Mouse (Mus musculus): ENCODE measurements around the gene Ltbp3. TPM values are rescaled to one million over a fixed set of nuclear protein-coding genes. Genes with fewer than 3 reads are reported as not detected.

Ltbp3 gene
- total and polyA plus RNA-seq, 3 experiments, result 0.51 TPM; not detected in 2

- H3K9ac ChIP-seq (ENCODE audit: insufficient read depth, low read depth), result no peak overlapping the region
- peaks cover 32 to 52% of the 10 kb centered on the region in 2 experiments for H3K4me1 ChIP-seq (ENCODE audit: control insufficient read depth in 1 of 2, insufficient read depth in 2 of 2)
- H3K4me3 ChIP-seq (replicated peaks in 1 of 3; ENCODE audit: low read depth in 2 of 3, low read length in 2 of 3, poor library complexity in 1 of 3), result no peak overlapping the region
- in situ Hi-C loops (cut with MboI; ENCODE audit: low pct_ligation_motif_present, low pct_unique_long_range_greater_than_20kb, low sequenced_read_pairs), result no loop called here
- DNase-seq (ENCODE audit: extremely low read depth), result no peak
- H3K79me2 ChIP-seq (replicated peaks; ENCODE audit: control insufficient read depth, extremely low read depth, insufficient read depth, poor library complexity, severe bottlenecking), result peaks cover 31% of the 10 kb centered on the region
- H3K4me2 ChIP-seq (ENCODE audit: insufficient read depth, low read depth, poor library complexity, severe bottlenecking), result no peak overlapping the region
- H3K9me3 ChIP-seq (replicated peaks; ENCODE audit: low read length), result no peaks in the 10 kb centered on the region
- dilution Hi-C loops (cut with MboI; ENCODE audit: extremely low pct_ligation_motif_present, extremely low pct_unique_long_range_greater_than_20kb, low sequenced_read_pairs), result no loop called here
- no peak for TF ChIP-seq JUND (conservative IDR thresholded peaks at IDR 0.05; ENCODE audit: low read depth, low read length)
- TF ChIP-seq MXI1 (IDR thresholded peaks at IDR 0.05; ENCODE audit: low read depth, low read length), result no peak
- TF ChIP-seq E2F4 (IDR thresholded peaks at IDR 0.05; ENCODE audit: insufficient replicate concordance, low read depth, low read length), result no peak
- TF ChIP-seq JUN (IDR thresholded peaks at IDR 0.05; ENCODE audit: insufficient read depth, low read depth, low read length), result no peak
- TF ChIP-seq ZNF384 (IDR thresholded peaks at IDR 0.05; ENCODE audit: low read depth, low read length), result no peak
- TF ChIP-seq TCF12 (IDR thresholded peaks at IDR 0.05; ENCODE audit: low read depth, low read length), result no peak
- TF ChIP-seq RCOR1 (conservative IDR thresholded peaks at IDR 0.05; ENCODE audit: low read depth, low read length), result no peak
- no peak for TF ChIP-seq POLR2AphosphoS2 (IDR thresholded peaks at IDR 0.05; ENCODE audit: low read depth, low read length)
- no peak for TF ChIP-seq GABPA (IDR thresholded peaks at IDR 0.05; ENCODE audit: insufficient replicate concordance, low read depth, low read length)
- TF ChIP-seq SIN3A (IDR thresholded peaks at IDR 0.05; ENCODE audit: low read length), result no peak
- TF ChIP-seq BHLHE40 (IDR thresholded peaks at IDR 0.05; ENCODE audit: low read depth, low read length), result no peak
- no peak for TF ChIP-seq EP300 (IDR thresholded peaks at IDR 0.05; ENCODE audit: low read length)
- TF ChIP-seq ETS1 (conservative IDR thresholded peaks at IDR 0.05; ENCODE audit: low read depth, low read length), result no peak
- H3K36me3 ChIP-seq (replicated peaks in 1 of 2; ENCODE audit: control insufficient read depth in 1 of 2, insufficient read depth in 1 of 2, low read length in 1 of 2), result peaks cover 35 to 69% of the 10 kb centered on the region in 2 experiments
- no peak overlapping the region for H3K27ac ChIP-seq (ENCODE audit: insufficient read depth, low read depth)
- H3K27me3 ChIP-seq (replicated peaks), result no peaks in the 10 kb centered on the region
Measured at GRCm38 (mm10) chr19:5692086-5692912, 48.4 kb upstream of the Ltbp3 start.

GRCm38 (mm10) chr19:5692913-5693396, 47.7 kb upstream of the Ltbp3 start:
- Histone ChIP-seq H3K4me2 (ENCODE audit: insufficient read depth, low read depth, poor library complexity, severe bottlenecking) (no peak overlapping the region), H3K27me3 (replicated peaks) (no peaks in the 10 kb centered on the region), H3K4me1 (ENCODE audit: control insufficient read depth in 1 of 2, insufficient read depth in 2 of 2) (peaks cover 29 to 46% of the 10 kb centered on the region in 2 experiments), H3K79me2 (replicated peaks; ENCODE audit: control insufficient read depth, extremely low read depth, insufficient read depth, poor library complexity, severe bottlenecking) (peaks cover 24% of the 10 kb centered on the region), H3K9ac (ENCODE audit: insufficient read depth, low read depth) (no peak overlapping the region), H3K36me3 (replicated peaks in 1 of 2; ENCODE audit: control insufficient read depth in 1 of 2, insufficient read depth in 1 of 2, low read length in 1 of 2) (peaks cover 41 to 74% of the 10 kb centered on the region in 2 experiments), H3K9me3 (replicated peaks; ENCODE audit: low read length) (no peaks in the 10 kb centered on the region), H3K27ac (ENCODE audit: insufficient read depth, low read depth) (no peak overlapping the region), H3K4me3 (replicated peaks in 1 of 3; ENCODE audit: low read depth in 2 of 3, low read length in 2 of 3, poor library complexity in 1 of 3) (no peak overlapping the region)
- in situ Hi-C loops (cut with MboI; ENCODE audit: low pct_ligation_motif_present, low pct_unique_long_range_greater_than_20kb, low sequenced_read_pairs), result no loop called here
- dilution Hi-C loops (cut with MboI; ENCODE audit: extremely low pct_ligation_motif_present, extremely low pct_unique_long_range_greater_than_20kb, low sequenced_read_pairs), result no loop called here
- TF ChIP-seq UBTF (IDR thresholded peaks at IDR 0.05; ENCODE audit: low read depth, low read length) (no peak), NELFE (IDR thresholded peaks at IDR 0.05; ENCODE audit: low read depth, low read length) (no peak), ZKSCAN1 (IDR thresholded peaks at IDR 0.05; ENCODE audit: borderline replicate concordance, low read depth, low read length) (no peak), CTCF (conservative IDR thresholded peaks at IDR 0.05 in 1 of 2, IDR thresholded peaks at IDR 0.05 in 1 of 2; ENCODE audit: low read depth in 2 of 2, low read length in 2 of 2) (no peak), PAX5 (IDR thresholded peaks at IDR 0.05; ENCODE audit: low read length) (no peak), CHD1 (IDR thresholded peaks at IDR 0.05; ENCODE audit: low read depth, low read length) (no peak)
- DNase-seq (ENCODE audit: extremely low read depth), result no peak

All from CH12.LX (cell line).